In genomic region chr5:9047150-9047790, GRCm38 (mm10) we compare ENCODE assay signal across 11 mouse cellular contexts.
"Had no signal": no experiment of that assay in that cellular context is flagged by ENCODE, and none has a peak within 500 bp of the region (broad histone marks: within the 10 kb centered on the region; RNA-seq: fewer than 3 reads in every experiment).

No protein-coding gene starts in this region.

- H3K9ac ChIP-seq: hindbrain, embryonic 15.5 days; limb, embryonic 12.5 days; midbrain, embryonic 15.5 days had no signal

- H3K4me2 ChIP-seq: hindbrain, embryonic 15.5 days; limb, embryonic 12.5 days; midbrain, embryonic 15.5 days had no signal

- H3K9me3 ChIP-seq: hindbrain, embryonic 15.5 days; limb, embryonic 12.5 days; midbrain, embryonic 15.5 days had no signal

- H3K27ac ChIP-seq: hindbrain, embryonic 15.5 days; limb, embryonic 12.5 days; midbrain, embryonic 15.5 days had no signal

- DNase-seq: kidney, adult 8-10 months; kidney, postnatal 25 days; layer of hippocampus, adult 9-11 months; layer of hippocampus, postnatal 36 days; liver; right cerebral cortex, postnatal 14 days; thymus, postnatal 4 days had no signal

- H3K36me3 ChIP-seq: hindbrain, embryonic 15.5 days; limb, embryonic 12.5 days; midbrain, embryonic 15.5 days had no signal

- ATAC-seq: inflammation-experienced regulatory T-cells, adult 6 months; midbrain, embryonic 15.5 days had no signal

- H3K4me3 ChIP-seq: hindbrain, embryonic 15.5 days; limb, embryonic 12.5 days; midbrain, embryonic 15.5 days had no signal

- H3K27me3 ChIP-seq: hindbrain, embryonic 15.5 days; limb, embryonic 12.5 days; midbrain, embryonic 15.5 days had no signal

- H3K4me1 ChIP-seq: hindbrain, embryonic 15.5 days; limb, embryonic 12.5 days had no signal
